Mouse (Mus musculus) T-helper 2 cell (primary cell): ENCODE results near the gene Slit3.

ENCODE experiments used
- in situ Hi-C: fragments of 300-600 bp; cut with MboI, MseI; formaldehyde crosslinking; loops from one replicate; pipeline ENCODE4 v1.15.1; 2025; ENCODE audit warnings: high pct_unique_total_duplicates

Gene Slit3

DNA sequence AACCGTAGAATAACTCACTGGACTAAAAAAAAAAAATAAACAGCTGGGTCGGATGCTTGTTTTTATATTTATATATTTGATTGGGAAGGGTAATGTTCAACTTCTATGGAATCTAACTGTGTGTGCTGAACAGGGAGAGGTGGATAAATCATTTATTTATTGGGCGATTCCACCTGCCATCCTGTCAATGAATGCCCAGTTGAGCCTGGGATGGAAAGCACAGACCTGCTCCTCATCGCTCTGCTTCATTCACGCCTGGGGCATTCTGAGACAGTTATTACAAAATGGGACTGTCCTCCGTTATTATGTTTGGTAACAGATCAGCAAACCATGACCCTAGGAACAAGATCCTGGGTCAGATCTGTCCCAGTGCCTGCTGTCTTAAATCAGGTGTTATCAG lies 328.2 kb downstream of the Slit3 start:
- in situ Hi-C loops, result no loop called here

GRCm38 (mm10) chr11:35451636-35452035 lies 330.6 kb downstream of the Slit3 start:
- in situ Hi-C loops, result no loop called here

GRCm38 (mm10) chr11:35452413-35452812 lies 331.4 kb downstream of the Slit3 start:
- in situ Hi-C loops, result no loop called here

DNA sequence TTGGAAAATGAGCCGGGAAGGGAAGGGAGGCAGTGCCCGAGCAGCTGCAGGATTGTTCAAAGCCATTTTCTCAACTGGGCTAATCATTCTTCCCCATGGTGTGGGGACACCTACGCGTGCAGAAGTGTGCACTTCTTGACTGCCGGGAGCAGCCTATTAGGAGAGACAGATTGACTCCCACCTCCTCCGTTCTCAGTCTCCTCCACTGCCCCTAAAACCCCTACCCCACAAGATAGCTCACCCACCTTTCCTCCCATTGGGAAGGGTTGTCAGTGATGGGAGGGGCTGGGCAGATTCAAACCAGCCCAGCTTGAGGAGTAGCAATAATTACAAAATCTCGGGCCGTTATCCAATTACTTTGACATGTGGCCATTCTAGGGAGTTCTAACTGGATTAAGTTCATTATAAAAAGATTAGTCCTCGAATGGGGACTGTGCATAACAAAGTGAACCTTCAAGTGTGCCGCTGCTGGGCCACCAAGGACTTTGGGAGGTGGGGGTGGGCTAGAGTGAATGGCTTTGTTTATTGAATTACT lies 333.2 kb downstream of the Slit3 start:
- in situ Hi-C loops, result no loop called here

- in situ Hi-C loops, result no loop called here
Observed at GRCm38 (mm10) chr11:35454781-35455180, 333.8 kb downstream of the Slit3 start.

DNA sequence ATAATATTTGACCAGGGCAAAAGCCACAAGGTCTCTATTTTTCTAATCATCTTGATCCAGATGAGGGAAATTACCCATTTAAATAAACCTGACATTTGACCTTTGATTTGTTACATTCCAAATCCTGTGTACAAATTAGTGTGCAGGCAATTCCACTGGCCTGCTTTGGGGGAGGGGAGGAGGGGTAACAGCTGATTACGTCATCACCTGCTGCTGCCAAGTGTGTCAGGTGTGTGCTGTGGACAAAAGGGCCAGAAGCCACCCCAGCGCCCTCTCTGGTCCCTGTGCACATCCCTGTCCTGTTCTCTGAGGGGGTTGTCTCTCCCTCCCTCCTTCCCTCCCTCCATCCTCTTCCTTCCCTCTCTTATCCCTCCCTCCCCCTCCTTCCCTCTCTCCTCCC lies 337.0 kb downstream of the Slit3 start:
- in situ Hi-C loops, result no loop called here

- in situ Hi-C loops, result no loop called here
Observed at GRCm38 (mm10) chr11:35466701-35467100, 345.7 kb downstream of the Slit3 start.

- in situ Hi-C loops, result no loop called here
Observed at GRCm38 (mm10) chr11:35468847-35469246, 347.8 kb downstream of the Slit3 start.

DNA sequence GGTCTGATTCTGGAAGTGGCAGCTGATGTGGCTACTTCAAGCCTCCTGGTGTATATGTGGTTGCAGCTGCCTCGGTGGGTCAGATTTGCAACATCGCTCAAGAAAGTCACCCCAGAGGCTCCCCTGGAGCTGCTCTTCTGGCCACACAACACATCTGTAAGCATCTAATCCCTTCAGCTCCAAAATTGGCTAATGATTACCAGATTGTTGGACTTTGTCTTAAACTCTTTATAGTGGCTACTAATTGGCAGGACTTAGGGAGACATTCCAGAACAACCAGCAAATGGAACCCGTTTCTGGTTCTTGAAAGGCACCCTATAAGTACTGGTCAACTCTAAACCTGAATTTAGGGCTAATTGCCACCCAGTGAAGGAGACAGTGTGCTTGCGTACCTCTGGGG lies 348.9 kb downstream of the Slit3 start:
- in situ Hi-C loops, result no loop called here

- in situ Hi-C loops, result no loop called here
Observed at GRCm38 (mm10) chr11:35470853-35471252, 349.8 kb downstream of the Slit3 start.

DNA sequence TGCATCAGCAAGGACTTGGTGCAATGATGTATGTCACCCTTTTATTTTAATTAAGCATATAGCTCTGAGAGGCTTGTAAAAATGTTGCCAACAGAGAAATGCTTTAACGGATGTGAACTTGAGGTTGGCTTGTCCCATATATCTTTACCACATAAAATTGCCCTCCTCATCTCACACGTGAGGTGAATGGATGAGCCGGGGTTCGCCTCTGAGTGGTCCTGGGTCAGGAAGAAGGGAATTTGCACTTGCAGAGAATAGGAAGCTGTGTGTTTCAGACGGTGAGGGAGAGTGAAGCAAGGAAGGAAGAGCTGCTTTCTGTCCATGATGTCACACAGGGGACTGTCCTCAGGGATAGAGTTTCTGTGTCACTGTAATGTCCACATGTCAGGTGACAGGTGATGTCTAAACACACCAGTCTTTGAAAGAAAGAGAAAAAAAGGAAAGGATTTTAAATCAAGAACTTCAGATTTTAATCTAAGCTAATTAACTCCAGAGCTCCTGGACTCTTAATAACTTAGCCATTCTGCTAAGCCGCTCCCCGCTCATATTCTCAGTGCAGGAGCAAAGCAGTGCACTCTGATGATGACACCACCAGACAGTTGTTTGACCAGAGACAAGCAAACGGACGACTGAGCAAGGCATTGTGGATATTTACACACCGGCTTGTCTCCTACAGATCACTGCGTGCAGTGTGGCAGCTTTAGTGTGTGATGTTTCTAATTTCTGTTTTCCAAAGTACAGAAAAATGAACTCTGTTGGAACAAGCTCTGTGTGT lies 352.0 kb downstream of the Slit3 start:
- in situ Hi-C loops, result no loop called here

- in situ Hi-C loops, result no loop called here
Observed at GRCm38 (mm10) chr11:35473617-35473996, 352.6 kb downstream of the Slit3 start.

- in situ Hi-C loops, result no loop called here
Observed at GRCm38 (mm10) chr11:35480146-35480545, 359.1 kb downstream of the Slit3 start.

- in situ Hi-C loops, result no loop called here
Observed at GRCm38 (mm10) chr11:35481611-35482363, 360.8 kb downstream of the Slit3 start.

- in situ Hi-C loops, result no loop called here
Observed at GRCm38 (mm10) chr11:35487966-35488365, 366.9 kb downstream of the Slit3 start.

- in situ Hi-C loops, result no loop called here
Observed at GRCm38 (mm10) chr11:35491701-35492100, 370.7 kb downstream of the Slit3 start.

DNA sequence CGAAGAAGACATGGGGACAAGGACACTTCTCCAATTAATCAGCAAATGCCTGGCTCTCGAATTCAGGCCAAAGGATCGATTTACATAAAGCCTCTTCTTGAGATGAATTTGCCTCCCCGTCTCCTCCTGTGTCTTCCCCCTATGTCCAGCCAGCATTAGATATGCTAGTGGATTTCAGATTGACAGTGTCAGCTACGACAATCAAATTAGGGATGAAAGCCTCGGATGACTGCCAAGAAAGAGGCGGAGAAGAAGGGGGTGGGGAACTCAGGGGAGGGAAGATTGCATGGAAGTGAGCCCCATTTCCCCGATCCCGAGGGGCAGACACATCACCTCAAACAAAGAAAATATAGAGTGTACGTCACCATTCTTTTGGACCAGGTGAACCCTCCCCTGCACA lies 375.9 kb downstream of the Slit3 start:
- in situ Hi-C loops, result no loop called here

- in situ Hi-C loops, result no loop called here
Observed at GRCm38 (mm10) chr11:35497961-35498360, 376.9 kb downstream of the Slit3 start.

GRCm38 (mm10) chr11:35502128-35502527 lies 381.1 kb downstream of the Slit3 start:
- in situ Hi-C loops, result no loop called here

DNA sequence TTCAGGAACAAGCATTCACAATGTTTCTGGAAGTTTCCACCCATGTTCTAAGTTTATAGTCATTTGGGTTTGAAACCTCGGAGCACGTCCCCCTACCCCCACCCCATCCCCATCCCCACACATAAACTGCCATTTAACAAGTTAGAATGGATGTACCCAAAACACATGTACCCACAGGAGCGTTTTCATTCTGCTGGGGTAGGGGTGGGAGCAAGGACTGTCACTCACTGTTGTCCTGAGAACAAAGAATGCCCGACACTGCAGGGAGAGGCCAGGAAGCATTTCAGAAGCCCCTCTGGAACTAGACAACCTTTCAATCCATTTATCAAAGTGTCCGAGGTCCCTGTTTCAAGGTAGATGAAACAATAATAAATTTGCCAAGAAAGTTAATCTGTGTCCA lies 383.0 kb downstream of the Slit3 start:
- in situ Hi-C loops, result no loop called here

DNA sequence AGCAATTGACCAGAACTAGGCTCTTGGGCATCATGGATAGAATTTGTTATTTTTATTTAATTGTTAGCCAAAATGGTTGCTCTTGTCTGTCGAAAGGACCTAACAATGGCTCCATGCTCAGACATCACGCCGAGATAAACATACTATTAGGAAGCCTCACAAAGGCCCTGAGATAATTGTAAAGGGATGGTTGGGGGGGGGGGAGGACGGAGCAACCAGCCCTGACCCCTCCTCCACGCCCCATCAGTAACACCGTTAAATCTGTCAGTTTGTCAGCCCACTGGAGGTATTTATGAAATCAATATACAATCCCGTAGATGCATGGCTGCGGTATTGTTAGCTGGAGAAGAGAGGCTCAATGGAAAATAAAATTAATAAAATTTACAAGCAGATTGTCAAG lies 383.9 kb downstream of the Slit3 start:
- in situ Hi-C loops, result no loop called here

DNA sequence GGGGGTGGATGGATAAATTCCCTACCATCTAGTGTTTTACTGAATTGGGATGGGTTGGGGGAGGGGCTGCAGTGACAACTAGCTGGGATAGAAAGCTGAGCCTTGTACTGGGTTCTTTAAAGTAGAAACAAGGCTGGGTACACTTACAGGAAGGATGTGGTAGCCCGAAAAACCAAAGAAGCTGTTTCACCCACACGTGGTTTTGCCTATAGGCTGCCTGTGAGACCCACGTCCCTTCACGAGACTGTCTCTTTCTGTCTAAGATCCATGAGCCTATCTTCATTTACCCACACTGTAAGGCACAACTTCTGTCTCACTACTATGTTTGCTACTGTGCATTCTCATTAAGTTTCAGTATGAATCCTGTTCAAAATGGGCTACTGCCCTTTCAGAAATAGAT lies 384.3 kb downstream of the Slit3 start:
- in situ Hi-C loops, result no loop called here

DNA sequence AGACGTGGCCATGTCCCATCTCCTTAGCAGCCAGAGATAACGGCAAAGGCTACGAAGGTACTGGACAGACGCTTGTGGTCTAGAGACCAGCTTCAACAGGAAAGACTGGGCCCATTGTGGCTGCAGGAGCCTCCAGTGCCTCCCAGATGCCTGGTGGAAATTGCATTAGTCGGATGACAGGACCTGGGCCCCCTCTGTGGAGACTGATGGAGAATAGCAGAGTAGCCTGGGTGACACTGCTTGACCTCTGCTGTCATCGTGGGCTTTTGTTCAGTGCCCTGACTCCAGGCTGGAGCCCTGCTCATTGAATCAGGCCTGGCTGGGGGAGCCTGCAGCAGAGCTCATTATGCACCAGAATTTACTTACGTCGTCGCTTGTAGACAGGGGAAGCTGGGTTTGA lies 384.8 kb downstream of the Slit3 start:
- in situ Hi-C loops, result no loop called here
